Mouse (Mus musculus) liver, embryonic 11.5 days (tissue): Measurements from ENCODE around the gene Cyld. TPM values are rescaled to one million over a fixed set of nuclear protein-coding genes. Genes with fewer than 3 reads are reported as not detected.

Experiments used
- ATAC-seq: fragments of 200-750 bp; cut with Nextera tagmentation; replicated peaks from 2 replicates; pipeline ENCODE4 v1.8.0; 2017; ENCODE audit warnings: moderate number of reproducible peaks, mild to moderate bottlenecking, moderate TSS enrichment, moderate library complexity; ENCODE audit not compliant: low FRiP score
- DNase-seq: peaks from one replicate; pipeline ENCODE4 v3.0.0-alpha.2; 2017; ENCODE audit warnings: low spot score
- H3K27ac ChIP-seq: fragments of 300-500 bp; sonication (generic); 2 replicates; pipeline ENCODE4 v1.5.1; 2014; ENCODE audit warnings: mild to moderate bottlenecking, low read depth, low read length, control low read depth
- H3K27me3 ChIP-seq: fragments of 300-500 bp; sonication (generic); replicated peaks from 2 replicates; pipeline ENCODE4 v1.6.1; 2014; ENCODE audit warnings: low read length, mixed read lengths; ENCODE audit not compliant: control insufficient read depth, insufficient read depth
- H3K36me3 ChIP-seq: fragments of 300-500 bp; sonication (generic); 2 replicates; pipeline ENCODE4 v1.6.1; 2014; ENCODE audit warnings: mild to moderate bottlenecking, low read length, moderate library complexity, mixed read lengths; ENCODE audit not compliant: control insufficient read depth, insufficient read depth
- H3K4me1 ChIP-seq: fragments of 300-500 bp; sonication (generic); replicated peaks from 2 replicates; pipeline ENCODE4 v1.6.1; 2014; ENCODE audit warnings: low read length, mixed read lengths; ENCODE audit not compliant: control insufficient read depth, insufficient read depth
- H3K4me2 ChIP-seq: fragments of 300-500 bp; sonication (generic); 2 replicates; pipeline ENCODE4 v1.6.1; 2014; ENCODE audit warnings: mild to moderate bottlenecking, control low read depth, moderate library complexity
- H3K4me3 ChIP-seq: fragments of 300-500 bp; sonication (generic); 2 replicates; pipeline ENCODE4 v1.5.1; 2014; ENCODE audit warnings: low read depth, low read length, control low read depth
- H3K9ac ChIP-seq: fragments of 300-500 bp; sonication (generic); 2 replicates; pipeline ENCODE4 v1.6.1; 2014; ENCODE audit warnings: low read depth, low read length, control low read depth
- H3K9me3 ChIP-seq: fragments of 300-500 bp; sonication (generic); 2 replicates; pipeline ENCODE4 v1.6.1; 2016; ENCODE audit warnings: low read length, inconsistent platforms, mixed read lengths; ENCODE audit not compliant: control insufficient read depth
- WGBS: fragments of 180-500 bp; shearing (Covaris S2); extraction: QIAGEN DNeasy Blood & Tissue Kit; methylation state at CpG from one replicate; pipeline ENCODE4 v1.1.7; 2014; 5-methylcytosine and 5-hydroxymethylcytosine counted together
- polyA plus RNA-seq: library from polyadenylated mRNA; unstranded; fragments of >200 nt; fragmentation: Nextera tagmentation; extraction: Ambion mirVana; gene quantifications from 2 replicates; pipeline ENCODE4 v1.2.1, GENCODE M21; 2014

Cyld gene
- polyA plus RNA-seq, 1 experiment from 2014 or later = 9.8 TPM

- H3K4me3 ChIP-seq = no peak overlapping the region
- no peaks in the 10 kb centered on the region for H3K4me1 ChIP-seq
- no peaks in the 10 kb centered on the region for H3K36me3 ChIP-seq
- no peaks in the 10 kb centered on the region for H3K27me3 ChIP-seq
- no peak for DNase-seq
- WGBS = 75% methylated on average over 9 of the region's 9 CpGs
- H3K4me2 ChIP-seq = no peak overlapping the region
- H3K9me3 ChIP-seq = no peaks in the 10 kb centered on the region
- ATAC-seq = no peak
- H3K9ac ChIP-seq = no peak overlapping the region
- no peak overlapping the region for H3K27ac ChIP-seq
Observed at GRCm38 (mm10) chr8:88793324-88793722, 96.5 kb downstream of the Cyld start.

- Histone ChIP-seq H3K4me2 (no peak overlapping the region), H3K4me1 (no peaks in the 10 kb centered on the region), H3K27ac (no peak overlapping the region), H3K9ac (no peak overlapping the region), H3K36me3 (no peaks in the 10 kb centered on the region), H3K9me3 (no peaks in the 10 kb centered on the region), H3K4me3 (no peak overlapping the region), H3K27me3 (no peaks in the 10 kb centered on the region)
- DNase-seq (no peak), ATAC-seq (no peak)
- WGBS = 87% methylated on average over 24 of the region's 24 CpGs
Observed at GRCm38 (mm10) chr8:88793746-88794614, 97.2 kb downstream of the Cyld start.

- Histone ChIP-seq H3K27ac (no peak overlapping the region), H3K4me2 (no peak overlapping the region), H3K36me3 (no peaks in the 10 kb centered on the region), H3K9ac (no peak overlapping the region), H3K4me1 (no peaks in the 10 kb centered on the region), H3K27me3 (no peaks in the 10 kb centered on the region), H3K4me3 (no peak overlapping the region), H3K9me3 (no peaks in the 10 kb centered on the region)
- DNase-seq (no peak), ATAC-seq (no peak)
- 77% methylated on average over 7 of the region's 7 CpGs for WGBS
Observed at GRCm38 (mm10) chr8:88794615-88794907, 97.7 kb downstream of the Cyld start.

- no peaks in the 10 kb centered on the region for H3K27me3 ChIP-seq
- no peaks in the 10 kb centered on the region for H3K36me3 ChIP-seq
- H3K27ac ChIP-seq = no peak overlapping the region
- H3K4me1 ChIP-seq = no peaks in the 10 kb centered on the region
- no peaks in the 10 kb centered on the region for H3K9me3 ChIP-seq
- no peak overlapping the region for H3K4me2 ChIP-seq
- no peak overlapping the region for H3K9ac ChIP-seq
- no peak for ATAC-seq
- 76% methylated on average over 5 of the region's 5 CpGs for WGBS
- H3K4me3 ChIP-seq = no peak overlapping the region
- DNase-seq = no peak
Observed at GRCm38 (mm10) chr8:88795896-88796295, 99.1 kb downstream of the Cyld start.

GRCm38 (mm10) chr8:88796651-88797050 lies 99.8 kb downstream of the Cyld start:
- DNase-seq = no peak
- no peaks in the 10 kb centered on the region for H3K36me3 ChIP-seq
- no peak overlapping the region for H3K4me2 ChIP-seq
- H3K4me3 ChIP-seq = no peak overlapping the region
- no peaks in the 10 kb centered on the region for H3K4me1 ChIP-seq
- no peak overlapping the region for H3K9ac ChIP-seq
- no peaks in the 10 kb centered on the region for H3K27me3 ChIP-seq
- WGBS = 86% methylated on average over 9 of the region's 9 CpGs
- ATAC-seq = no peak
- H3K9me3 ChIP-seq = no peaks in the 10 kb centered on the region
- no peak overlapping the region for H3K27ac ChIP-seq

Other genes starting within 250 kb of the Cyld start
- gene Nkd1, start 175.7 kb upstream of the Cyld start, polyA plus RNA-seq = 9.5 and 12.7 TPM in 2 replicates
- gene Snx20, start 60.9 kb upstream of the Cyld start, polyA plus RNA-seq = 2.3 and 2.6 TPM in 2 replicates
- 0.04 and 0.15 TPM in 2 replicates for gene Nod2, start 49.7 kb upstream of the Cyld start, polyA plus RNA-seq